Mouse (Mus musculus): ENCODE data around the gene Ctnnd1. TPM values are rescaled to one million over a fixed set of nuclear protein-coding genes. Genes with fewer than 3 reads are reported as not detected.

Gene Ctnnd1
- total RNA-seq, 4 experiments from 2014 or later: 125 to 161 (median 155) TPM

DNA sequence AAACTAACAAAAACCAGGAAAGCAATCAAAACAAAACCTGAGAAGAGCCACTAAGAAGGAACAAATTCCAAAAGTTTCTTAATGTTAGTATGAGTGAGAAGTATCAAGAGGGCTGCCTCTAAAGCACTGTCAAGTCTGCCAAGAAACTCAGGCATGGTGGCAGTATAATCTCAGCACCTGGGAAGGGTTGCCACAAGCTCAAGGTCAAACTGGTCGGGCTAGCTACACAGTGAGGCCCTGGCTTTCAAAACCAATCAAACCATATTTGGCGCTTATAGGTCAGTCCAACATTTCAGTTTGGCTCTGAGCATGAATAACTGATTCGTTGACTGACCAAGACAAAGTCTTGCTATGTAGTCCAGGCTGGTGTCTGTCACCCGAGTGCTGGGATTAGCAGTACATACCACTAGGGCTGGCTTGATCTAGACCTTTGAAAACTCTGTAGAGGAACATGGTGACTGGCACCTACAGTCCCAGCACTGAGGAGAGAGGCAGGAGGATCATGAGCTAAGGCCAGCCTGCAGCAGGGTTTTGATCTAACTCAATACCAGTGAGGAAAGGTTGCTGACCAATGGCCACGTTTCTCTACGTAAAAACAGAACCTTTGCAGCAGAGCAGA, 51.2 kb downstream of the Ctnnd1 start:
- no peak for DNase-seq

DNA sequence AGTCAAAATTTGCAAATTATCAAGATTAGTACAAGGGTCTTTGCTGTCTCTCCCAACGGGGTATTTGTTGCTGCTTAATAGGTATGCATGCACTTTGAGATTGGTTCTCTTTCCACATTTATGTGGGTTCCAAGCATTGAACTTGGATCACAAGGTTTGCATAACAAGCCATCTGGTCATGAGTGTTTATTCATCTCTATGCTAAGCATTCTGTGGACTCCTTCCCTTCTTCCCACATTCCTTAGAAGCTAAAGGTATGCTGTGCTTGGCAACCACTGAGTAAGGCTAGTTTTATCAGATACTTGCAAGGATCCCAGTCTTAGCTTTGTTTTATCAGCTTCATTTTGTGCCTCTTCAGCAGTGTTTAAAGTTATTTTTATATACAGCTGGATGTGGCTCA, 53.4 kb downstream of the Ctnnd1 start:
- no peak for DNase-seq

DNA sequence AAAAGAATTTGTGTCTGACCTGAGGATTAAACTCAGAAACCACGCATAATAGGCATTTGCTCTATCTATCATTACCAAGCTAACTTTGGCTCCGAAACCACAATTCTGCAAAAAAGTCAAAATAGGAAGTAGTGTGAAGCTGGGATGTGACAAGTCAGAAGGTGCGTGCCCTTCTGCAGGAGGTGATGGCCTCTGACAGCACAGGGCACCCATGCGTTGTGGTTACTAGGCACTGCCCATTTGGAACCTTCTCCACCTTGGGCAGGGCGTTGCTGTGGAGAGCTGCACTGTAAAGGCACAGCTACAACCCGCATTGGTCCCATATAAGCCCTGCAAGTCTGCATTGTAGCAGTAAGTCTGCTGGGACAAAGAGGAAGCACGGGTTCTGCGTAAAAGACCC, 57.8 kb downstream of the Ctnnd1 start:
- no peak for DNase-seq

DNA sequence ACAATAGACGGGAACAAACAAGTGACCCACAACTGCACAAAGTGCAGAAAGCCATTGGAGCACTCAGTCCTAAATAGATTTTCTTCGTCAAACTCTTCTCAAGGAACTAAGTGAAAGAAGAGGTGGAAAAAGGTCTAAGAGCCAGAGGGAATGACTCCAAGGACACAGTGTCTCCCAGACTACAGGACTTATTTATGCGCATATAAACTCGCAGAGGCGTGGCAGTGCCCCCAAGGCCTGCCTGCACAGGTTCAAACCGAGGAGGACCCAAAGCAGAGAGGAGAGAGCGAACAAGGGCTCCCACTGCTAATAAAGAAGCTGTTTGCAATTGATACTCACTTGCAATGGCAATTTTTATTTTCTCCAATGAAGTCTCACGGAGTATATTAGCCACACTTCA, 64.9 kb downstream of the Ctnnd1 start:
- no peak for DNase-seq

DNA sequence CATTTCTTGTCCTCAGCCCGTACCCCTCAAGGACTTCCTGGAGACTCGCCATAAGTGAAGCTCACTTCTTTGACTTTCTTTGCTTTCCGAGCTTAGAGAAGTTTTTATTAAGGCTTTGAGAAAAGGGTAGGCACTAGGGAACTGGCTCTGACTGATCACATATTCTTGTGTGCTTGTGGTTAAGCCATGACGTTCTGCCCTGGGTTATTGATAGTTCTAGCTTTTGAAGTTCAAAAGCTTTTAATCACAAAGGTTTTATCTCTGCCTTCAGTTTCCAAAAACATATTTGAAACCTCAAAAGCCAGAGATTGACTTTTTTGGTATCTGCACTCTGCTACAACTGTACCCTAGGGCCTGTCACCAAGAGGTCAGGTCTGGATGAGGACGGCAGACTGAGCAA, 68.3 kb downstream of the Ctnnd1 start:
- no peak for DNase-seq

DNA sequence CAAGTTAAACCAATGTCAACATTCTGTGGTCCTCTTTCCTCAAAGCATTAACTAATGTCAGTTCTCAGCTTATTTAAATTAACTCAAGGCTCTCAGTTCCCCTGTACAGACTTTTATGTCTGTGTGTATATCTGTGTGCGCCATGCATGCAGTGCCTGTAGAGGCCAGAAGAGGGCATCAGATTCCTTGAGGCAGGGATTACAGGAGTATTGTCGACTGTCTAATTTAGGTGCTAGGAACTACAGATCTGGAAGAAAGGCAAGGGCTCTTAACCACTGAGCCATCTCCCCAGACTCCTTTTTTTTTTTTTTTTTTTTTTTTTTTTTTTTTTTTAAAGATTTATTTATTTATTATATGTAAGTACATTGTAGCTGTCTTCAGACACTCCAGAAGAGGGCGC, 69.4 kb downstream of the Ctnnd1 start:
- DNase-seq: no peak

DNA sequence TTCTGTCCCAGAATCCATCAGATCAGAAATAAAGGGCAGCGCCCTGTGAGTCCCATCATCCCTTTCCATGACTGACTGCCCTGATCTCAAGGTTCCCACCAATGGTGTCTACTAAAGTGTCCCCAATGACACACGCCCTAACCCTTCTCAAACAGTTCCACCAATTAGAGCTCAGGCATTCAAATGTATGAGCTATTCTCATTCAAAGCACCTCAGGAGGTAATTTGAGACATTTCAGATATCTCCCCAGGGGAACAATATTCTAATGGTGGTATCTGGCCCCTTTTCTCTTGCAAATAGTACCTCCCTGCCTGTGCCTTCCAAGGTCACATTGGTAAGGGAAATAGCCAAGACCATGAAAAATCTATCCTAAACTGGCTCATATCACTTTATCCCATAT, 71.3 kb downstream of the Ctnnd1 start:
- no peak for DNase-seq

DNA sequence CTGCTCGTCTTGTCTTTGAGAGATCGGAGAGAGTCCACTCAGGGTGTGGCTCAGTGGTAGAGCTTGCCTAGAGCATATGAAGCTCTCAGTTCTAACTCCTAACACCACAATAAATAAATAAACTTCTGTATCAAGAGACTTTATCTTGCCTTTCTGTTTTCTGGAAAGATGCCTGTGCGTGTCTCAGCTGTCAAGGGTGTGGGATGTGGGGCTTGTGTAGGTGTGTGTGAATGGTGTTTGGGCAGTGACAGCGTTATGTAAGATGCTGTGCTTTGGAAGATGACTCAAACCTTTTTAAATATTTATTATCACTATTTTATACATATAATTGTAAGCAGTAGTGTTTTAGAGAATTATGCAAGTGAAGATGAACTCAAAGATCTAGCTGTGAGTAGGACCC, 76.4 kb downstream of the Ctnnd1 start:
- DNase-seq: no peak

DNA sequence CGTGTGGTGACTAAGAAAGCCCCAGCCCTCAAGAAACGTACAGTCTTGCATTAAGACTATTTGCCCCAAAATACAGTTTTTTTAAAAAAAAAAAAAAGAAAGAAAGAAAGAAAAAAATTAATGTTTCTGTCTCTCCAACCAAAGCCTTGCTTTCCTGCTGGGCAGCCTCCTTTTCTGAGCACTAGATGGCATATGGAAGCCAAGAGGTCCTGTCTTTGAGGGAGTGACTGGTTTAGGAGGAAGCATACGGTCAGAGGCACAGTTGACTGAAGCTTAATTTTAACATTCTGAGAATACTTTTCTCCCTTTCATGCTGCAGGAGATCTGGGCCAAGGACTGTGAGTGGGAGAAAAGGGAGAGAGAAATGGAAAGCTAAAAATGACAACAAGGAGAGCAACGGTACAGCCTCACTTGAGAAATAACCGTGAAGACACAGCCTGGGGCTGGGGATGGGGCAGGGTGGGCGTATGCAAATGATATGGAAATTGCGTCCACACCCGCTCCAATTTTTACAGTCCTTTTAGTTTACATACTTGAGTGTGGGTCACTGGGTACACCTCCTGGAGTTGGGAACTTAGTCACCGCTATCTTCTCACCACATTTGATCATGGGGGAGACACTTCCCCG, 93.6 kb downstream of the Ctnnd1 start:
- no peak for DNase-seq

DNA sequence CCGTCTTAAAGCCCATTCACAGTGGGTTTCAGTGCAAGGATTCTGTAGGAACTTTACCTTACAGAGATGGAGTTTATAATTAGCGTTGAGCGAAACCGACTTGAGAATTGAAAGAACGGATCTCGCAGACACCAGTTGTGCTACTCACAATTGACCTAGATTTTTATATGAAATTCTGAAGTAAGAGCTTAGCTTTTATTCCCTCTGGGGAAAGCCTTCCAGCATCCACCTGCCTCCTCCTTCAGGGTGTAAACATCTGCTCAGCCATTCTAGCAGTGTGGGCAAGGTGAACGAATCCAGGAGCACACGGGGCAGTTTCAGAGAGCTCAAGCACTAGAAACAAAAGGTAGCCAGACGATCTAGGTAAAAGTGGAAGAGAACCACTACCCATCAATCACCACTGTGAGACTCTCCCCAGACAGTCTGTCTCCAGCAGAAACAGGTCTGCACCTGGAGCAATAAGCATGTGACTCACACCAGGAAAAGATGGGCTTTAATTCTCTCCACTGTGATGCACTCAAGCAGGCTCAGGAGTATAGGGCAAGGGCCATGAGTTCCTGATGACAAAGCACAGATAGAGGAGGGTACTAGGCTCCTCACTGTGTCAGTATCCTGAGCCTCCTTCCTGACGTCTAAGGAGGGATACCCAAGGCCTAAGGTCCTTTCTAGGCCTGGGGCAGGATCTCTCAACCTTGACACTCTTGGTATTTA, 99.0 kb downstream of the Ctnnd1 start:
- DNase-seq: no peak

Other genes starting within 250 kb of the Ctnnd1 start
- 10 to 100 TPM; 15.8 to 27.4 (median 24.1) TPM for gene Calcrl, start 225.4 kb downstream of the Ctnnd1 start, total RNA-seq (2022)
- gene Tfpi, start 174.0 kb downstream of the Ctnnd1 start, total RNA-seq (2022): 10 to 100 TPM; 49.3 to 79.9 (median 60.1) TPM
- gene Btbd18, start 8.3 kb upstream of the Ctnnd1 start, total RNA-seq (2022): under 1 TPM in 2 of 4 experiments, not detected in 2; 0.10 to 0.12 TPM
- 10 to 100 TPM; 31.8 to 49.5 (median 35.8) TPM for gene Selenoh, start 20.0 kb upstream of the Ctnnd1 start, total RNA-seq (2022)
- gene Gm28635, start 27.3 kb upstream of the Ctnnd1 start, total RNA-seq (2022): not detected
- 10 to 100 TPM; 21.1 to 30.7 (median 26.0) TPM for gene Med19, start 27.6 kb upstream of the Ctnnd1 start, total RNA-seq (2022)
- gene Tmx2, start 28.4 kb upstream of the Ctnnd1 start, total RNA-seq (2022): 100 to 1,000 TPM; 161 to 203 (median 188) TPM
- gene Zdhhc5, start 64.4 kb upstream of the Ctnnd1 start, total RNA-seq (2022): 10 to 100 TPM; 58.8 to 72.1 (median 62.7) TPM
- 10 to 100 TPM; 12.6 to 15.2 (median 14.3) TPM for gene Clp1, start 76.6 kb upstream of the Ctnnd1 start, total RNA-seq (2022)
- 10 to 100 TPM in 2 of 4 experiments, 1 to 10 TPM in 2; 4.5 to 11.8 (median 9.7) TPM for gene Ypel4, start 83.3 kb upstream of the Ctnnd1 start, total RNA-seq (2022)
- gene Gm19426, start 92.9 kb upstream of the Ctnnd1 start, total RNA-seq (2022): 1 to 10 TPM; 1.7 to 4.3 (median 2.8) TPM
- 100 to 1,000 TPM in 1 of 4 experiments, 10 to 100 TPM in 3; 80.5 to 116 (median 91.7) TPM for gene Serping1, start 124.7 kb upstream of the Ctnnd1 start, total RNA-seq (2022)
- 10 to 100 TPM; 13.3 to 20.7 (median 15.2) TPM for gene Ube2l6, start 148.1 kb upstream of the Ctnnd1 start, total RNA-seq (2022)
- gene Smtnl1, start 171.9 kb upstream of the Ctnnd1 start, total RNA-seq (2022): not detected
- 10 to 100 TPM; 28.2 to 43.5 (median 39.5) TPM for gene Timm10, start 176.2 kb upstream of the Ctnnd1 start, total RNA-seq (2022)
- gene Slc43a1, start 188.1 kb upstream of the Ctnnd1 start, total RNA-seq (2022): 1 to 10 TPM; 3.0 to 7.5 (median 5.5) TPM
- 1 to 10 TPM; 1.2 to 1.8 (median 1.6) TPM for gene Rtn4rl2, start 235.9 kb upstream of the Ctnnd1 start, total RNA-seq (2022)